Mouse (Mus musculus) embryonic fibroblast, embryonic 13.5 days (primary cell): ENCODE results near the gene Hist4h4.

Experiments
- CTCF ChIP-seq: IDR thresholded peaks from 2 replicates; pipeline ENCODE4 v1.5.1; 2011; ENCODE audit warnings: mild to moderate bottlenecking, control low read depth, low read length, moderate library complexity, borderline replicate concordance; ENCODE audit not compliant: insufficient read depth
- POLR2A ChIP-seq: IDR thresholded peaks from 2 replicates; pipeline ENCODE4 v1.6.1; 2011; ENCODE audit warnings: low read depth, mild to moderate bottlenecking, control low read depth, low read length, moderate library complexity

GRCm38 (mm10) chr6:136847790-136848189, 43.6 kb upstream of the Hist4h4 start:
- TF ChIP-seq CTCF (0 out of 2 replicates have a peak, but pooled peaks have one; percentile 8), POLR2A (no peak)
